Mouse (Mus musculus) layer of hippocampus, adult 8-10 months (tissue): ENCODE measurements at regions not wholly inside any gene's neighbourhood (a gene's known extent, or its start where the extent isn't known, plus 50 kb on each side); places are given as distances from the start of the nearest gene placed in this dataset.
A peak's percentile ranks its signal among the peaks of the same experiment; 100 is the strongest.
"Not testable (repeated sequence)": the region's sequence is repeated elsewhere in the genome, so short reads cannot be mapped to it uniquely, and the experiment has no call there.

Experiments
- DNase-seq, 2 experiments: peaks; one replicate each; pipeline ENCODE4 v3.0.0; 2022; ENCODE audit warnings: low spot score in 2 of 2

DNA sequence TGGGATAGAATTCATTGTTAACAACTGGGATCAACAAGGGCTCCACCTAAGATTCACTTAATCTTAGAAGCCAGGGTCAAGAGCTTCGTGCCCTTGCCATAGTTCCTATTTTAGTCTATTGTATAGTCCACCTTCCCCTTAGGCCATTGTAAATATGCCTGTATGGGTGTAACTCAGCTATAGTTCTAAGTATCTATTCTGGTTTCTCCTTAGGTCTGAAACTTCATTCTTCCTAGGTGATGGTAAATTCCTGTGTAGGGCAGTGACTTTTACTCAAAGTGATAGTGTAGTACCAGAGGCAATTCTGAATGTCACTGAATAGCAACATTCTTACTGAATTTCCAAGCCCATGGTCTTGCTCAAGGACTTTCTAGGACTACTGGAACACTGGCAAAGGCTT lies 989.4 kb downstream of the Ankrd7 start:
- DNase-seq: not testable (repeated sequence)

DNA sequence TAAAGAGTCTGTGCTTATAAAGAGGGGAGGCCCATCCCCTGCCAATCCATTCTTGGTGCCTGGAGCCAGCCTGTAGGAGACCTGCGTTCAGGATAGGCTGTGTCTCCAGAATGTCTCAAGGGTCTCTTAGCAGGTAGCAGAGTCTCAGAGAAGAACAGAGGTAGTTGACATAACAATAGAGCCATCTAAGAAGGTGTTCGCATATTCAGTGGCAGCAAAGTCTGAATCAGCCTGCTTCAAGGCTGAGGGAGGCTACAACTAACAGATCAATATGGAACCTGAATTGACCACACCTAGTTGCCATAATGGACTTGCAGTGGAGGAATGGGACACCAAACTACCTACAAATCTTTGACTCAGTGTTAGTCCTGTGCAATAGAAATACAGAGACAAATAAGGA lies 998.0 kb downstream of the Ankrd7 start:
- no peak for DNase-seq

DNA sequence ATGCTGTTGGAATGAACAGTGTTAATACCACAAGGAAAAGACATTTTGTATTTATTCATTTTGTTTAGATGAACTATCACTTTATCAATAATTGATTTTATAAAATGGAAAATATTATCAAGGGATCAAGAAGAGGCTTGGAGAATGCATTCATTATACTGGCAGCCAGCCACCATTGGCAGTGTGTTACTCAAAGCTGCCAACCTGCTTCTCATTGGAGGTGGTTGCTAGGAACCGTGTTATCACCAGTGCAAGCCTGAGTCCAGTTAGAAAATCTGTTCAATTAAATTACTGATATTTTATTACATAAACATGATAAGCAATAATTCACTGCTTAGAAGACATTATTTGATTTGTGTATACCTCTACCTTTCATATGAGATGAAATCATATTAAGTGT lies 1003.6 kb downstream of the Ankrd7 start:
- DNase-seq: peak; percentile 52 to 66

DNA sequence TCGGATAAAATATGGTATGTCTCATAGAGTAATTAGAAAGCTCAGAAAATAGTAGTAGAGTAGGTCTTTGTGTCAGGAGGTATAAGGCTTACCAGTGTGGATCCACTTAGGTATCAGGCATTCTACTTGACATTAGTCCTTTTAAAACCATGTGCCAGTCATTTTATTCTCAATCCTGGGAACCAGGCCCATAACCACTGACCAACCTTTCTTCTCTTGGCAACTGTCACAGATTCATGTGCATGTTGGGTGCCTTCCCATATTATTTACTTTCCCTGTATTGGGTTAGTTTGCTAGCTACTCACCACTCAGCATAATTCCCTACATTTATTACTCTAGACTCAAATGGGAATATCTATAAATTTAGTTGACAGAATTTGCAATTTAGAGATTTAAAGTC lies 1045.1 kb downstream of the Ankrd7 start:
- no peak for DNase-seq

DNA sequence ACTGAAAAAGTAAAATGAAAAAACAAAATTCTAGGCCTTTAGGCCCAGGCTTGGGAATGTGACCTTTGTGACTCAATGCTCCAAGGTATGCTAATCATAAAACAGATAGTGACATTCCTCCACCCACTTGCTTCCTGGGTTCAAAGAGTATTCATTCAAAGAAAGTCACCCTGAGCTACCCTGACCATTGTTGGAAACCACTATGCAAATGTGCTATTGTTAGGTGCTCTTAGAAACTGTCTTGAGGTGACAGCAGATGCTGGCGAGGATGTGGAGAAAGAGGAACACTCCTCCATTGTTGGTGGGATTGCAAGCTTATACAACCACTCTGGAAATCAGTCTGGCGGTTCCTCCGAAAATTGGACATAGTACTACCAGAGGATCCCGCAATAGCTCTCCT lies 1075.7 kb downstream of the Ankrd7 start:
- DNase-seq: not testable (repeated sequence)

DNA sequence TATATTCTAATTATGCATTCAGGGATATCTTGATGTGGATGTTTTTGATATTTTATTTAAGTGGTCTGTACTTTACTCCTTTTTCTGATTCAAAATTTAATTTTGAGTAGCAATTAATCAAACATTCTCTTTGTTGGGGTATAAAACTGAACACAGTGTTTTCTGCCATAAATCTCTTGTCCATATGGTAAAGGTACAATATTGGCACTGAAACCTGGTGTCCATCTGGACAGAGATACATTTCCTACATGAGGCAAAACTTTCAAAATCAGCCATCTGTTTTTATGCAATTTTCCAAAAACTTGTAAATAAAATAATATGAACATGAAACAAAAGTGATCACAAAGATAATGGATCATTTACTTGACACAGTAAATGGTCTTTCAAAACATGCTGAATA lies 1078.2 kb downstream of the Ankrd7 start:
- no peak for DNase-seq

DNA sequence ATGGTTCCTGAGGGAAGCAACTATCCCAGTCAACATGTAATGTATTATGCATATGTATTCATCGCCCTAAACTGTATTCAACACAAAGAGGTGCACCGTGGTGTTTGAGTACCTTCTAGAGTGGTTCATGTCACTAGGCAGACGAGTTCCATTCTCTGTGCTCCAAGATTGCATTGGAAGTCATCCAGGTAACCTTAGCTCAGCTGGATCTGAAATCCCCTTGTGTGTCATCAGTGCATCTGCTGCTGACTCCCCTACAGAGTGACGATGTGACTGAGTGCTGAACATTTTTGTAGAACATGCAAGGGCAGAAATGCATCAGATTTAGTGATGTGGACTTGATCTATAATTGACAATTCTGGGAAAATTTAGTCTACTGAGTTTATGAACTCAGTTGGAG lies 1079.6 kb downstream of the Ankrd7 start:
- DNase-seq: no peak

DNA sequence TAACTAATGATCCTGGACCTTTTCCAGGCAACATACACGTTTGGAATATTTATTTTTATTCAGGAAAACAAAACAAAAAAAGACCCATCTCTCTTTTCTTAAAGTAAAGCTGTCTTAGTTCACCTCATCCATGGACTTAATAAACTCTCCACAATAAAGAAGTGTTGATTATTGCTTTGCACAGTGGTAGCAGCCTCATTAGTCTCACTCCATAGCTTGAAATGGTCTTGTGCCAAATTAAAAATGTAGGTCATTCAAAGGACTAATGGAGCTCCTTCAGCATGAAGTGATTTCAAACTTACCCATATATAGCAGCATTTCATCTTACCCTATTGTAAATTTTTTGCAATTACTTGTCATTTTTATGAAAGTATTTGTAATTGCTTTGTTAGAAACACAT lies 1109.8 kb downstream of the Ankrd7 start:
- DNase-seq: no peak

DNA sequence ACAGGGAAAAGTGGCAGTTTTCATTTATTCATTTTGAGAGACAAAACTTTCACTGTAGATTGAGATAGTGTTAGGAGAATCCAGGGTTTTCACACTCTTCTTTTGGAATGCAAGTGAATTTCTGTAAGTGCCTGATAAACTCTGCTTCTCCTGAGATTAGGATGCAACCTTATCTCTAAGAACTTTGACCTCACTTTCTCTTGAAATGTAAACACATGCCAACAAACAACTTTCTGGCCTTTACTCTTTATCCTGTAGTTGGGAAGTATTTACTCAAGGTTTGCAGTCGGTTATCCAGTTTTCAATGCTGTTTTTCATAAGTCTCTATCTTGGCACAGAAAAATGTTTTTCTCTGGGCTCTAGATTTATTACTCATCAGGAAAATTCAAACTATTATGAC lies 1125.7 kb downstream of the Ankrd7 start:
- no peak for DNase-seq

DNA sequence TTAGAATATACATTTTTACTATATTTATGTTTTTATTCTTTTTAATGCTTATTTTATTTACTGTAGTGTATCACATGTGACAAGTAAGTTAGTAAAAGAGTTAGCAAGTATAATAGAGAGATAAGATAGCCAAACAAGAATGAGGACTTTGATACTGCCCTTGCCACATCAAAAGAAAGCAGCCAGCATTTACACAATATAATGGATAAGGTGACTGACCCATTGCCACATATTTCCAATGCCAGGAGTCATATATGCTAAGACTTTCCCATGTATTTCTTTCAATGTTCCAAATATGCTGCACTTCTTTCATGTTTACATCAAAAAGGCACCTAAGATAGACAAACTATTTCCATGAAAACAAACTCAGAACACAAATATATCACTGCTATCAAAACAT lies 1162.3 kb downstream of the Ankrd7 start:
- no peak for DNase-seq

DNA sequence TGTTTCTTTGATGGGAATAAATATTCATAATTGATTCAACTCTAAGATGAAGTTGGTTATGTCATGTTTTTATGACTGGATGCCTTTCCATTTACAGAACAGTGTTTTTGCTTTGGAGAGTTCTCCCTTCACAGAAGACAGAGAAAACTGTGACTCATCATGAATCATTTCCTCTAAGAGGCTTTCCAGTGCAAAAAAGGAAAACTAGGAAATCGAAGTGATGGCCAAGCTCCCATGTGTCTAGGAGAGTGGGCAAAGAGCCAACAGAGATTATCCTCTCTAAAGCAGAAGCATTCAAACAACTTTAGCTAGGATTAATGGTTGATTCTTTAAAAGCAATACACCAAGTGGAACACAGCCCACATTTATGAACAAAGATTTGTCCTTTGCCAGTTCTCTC lies 1171.7 kb downstream of the Ankrd7 start:
- DNase-seq: peak; percentile 10 to 29

DNA sequence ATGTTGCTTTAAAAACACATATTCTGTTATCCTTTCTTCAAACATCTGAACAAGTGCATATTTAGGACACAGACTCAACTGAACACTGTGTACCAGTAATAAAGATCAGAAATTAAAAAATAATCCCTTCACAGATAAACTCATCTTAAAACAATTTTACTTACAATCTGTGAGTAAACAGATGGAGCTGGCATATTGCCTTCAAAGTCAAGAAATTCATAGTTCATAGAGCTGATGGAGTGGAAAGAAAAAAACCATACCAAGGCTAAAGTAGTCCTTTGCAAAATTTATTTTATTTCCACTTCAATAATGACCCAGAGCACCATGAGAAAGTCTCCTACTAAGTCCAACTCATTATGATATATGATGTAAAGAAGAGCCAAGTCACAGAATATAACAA lies 1136.6 kb upstream of the Kcnd2 start:
- no peak for DNase-seq

DNA sequence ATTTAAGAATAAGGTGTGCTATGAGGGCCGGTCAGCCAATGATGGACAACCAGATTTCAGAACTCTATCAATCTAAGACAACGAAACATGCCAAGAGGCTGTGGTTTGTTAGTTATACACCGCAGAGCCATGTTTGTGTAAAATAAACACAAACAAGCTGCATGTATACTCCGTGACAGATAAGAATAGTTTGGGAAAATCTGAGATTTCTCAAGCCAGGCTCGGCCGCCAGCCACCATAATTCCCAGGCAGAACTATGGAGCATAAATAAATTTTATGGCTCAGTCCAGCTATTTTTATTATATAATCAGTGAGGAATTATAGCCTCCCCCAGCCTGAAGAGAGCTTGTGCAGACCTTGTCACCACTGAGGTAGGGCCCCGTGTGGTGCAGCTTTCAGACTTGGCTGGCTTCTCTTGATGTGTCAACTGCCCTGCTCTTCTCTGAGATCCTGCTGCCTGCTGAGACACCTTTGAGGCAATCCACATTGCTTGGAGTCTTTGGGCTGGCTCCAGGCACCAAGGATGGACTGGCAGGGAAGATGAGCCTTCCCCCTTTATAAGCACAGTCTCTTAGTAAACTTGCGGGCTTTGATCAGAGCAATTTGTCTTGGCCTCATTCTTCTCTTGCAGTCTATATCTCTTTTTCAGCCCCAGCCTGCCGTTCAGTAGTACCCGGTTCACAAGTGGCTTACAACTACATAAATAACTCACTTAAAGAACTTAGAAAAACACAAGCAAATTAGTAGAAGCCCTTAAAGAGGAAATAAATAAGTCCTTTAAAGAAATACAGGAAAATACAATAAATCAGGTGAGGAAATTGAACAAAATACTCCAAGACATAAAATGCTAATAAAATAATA lies 1123.0 kb upstream of the Kcnd2 start:
- DNase-seq: no peak

DNA sequence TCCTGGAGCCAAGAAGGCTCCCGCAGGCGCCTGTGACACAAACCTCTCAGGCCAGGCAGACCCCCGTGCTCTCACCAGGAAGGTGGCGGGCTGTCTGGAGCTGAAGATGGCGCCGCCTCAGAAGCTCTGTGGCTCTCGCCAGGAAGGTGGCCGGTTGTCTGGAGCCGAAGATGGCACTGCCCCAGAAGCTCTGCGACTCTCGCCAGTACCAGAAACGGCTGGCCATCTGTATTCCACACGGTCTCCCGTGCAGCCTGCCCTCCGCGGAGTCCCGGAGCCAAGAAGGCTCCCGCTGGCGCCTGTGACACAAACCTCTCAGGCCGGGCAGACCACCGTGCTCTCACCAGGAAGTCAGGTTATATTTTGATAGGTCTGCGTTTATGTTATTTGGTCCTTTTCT lies 1081.3 kb upstream of the Kcnd2 start:
- not testable (repeated sequence) for DNase-seq

DNA sequence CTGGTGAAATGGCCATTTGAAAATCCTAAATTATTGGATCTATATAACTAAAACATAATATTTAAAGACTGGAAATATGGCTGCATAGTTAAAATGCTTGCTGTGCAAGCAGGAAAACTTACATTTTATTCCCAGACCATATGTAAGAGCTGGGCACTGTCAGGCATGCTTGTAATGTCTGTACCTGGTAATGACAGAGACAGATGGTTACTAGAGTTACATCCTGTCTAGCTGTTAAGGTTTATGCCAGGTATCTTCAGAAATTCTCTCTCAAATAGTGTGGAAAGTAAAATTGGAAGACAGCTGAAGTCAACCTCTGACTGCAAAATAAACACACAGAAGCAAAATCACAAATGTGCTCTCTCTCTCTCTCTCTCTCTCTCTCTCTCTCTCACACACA lies 1077.8 kb upstream of the Kcnd2 start:
- DNase-seq: no peak
